Comparison of ENCODE assay signal across 8 mouse cellular contexts in the genomic region with DNA sequence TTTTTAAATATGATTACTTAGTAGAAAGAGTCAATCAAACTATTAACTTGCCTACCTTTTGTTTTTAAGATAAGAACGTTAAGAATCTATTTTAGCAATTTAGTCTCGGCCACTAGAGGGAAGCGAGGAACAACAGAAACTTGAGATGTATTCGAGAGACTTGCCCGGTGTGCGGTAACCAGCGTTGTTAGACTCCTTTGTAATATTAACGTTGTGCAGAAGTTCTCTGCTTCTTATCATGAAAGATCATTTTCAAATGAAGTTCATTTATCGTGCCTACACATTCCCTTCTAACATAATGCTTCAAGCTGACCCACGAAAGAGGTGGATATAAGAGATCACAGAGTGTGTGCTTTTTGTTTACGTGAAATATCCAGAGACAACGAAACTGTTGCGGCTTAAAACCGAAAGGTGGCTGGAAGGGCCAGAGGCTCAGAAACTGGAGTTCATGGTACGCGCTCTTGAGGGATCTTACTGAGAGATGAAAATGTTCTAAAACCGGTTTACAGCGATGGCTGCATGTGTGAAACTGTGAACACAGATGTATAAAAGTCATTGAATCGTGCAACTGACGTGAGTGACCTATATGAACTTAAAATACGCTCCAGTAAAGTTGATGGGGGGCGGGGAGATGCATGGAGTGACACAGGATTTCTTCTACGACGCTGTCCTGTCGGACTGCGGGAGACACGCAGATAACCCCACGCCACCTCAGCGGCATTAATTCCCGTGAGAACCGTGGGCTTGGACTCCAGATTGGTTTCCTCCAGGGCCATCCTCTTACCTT. TPM values are rescaled to one million over a fixed set of nuclear protein-coding genes. Genes with fewer than 3 reads are reported as not detected.
DNase-seq lines count a peak whose midpoint lies in the region; ATAC-seq and TF ChIP-seq lines count a peak whose summit lies in the region.

No protein-coding gene starts in this region.

- H3K27ac ChIP-seq in cerebellum, adult 2 months (ENCODE audit: insufficient read depth, low read length): no peak overlapping the region

- WGBS in cerebellum, adult 2 months: 38% methylated on average over 31 of the region's 31 CpGs
- whole genome bisulfite sequencing in lung, adult 2 months: 19% methylated on average over 31 of the region's 31 CpGs

- peak; percentile 35; the same call in 1 of the 2 replicates for TF ChIP-seq CTCF in cerebellum, adult 2 months (IDR thresholded peaks at IDR 0.05; ENCODE audit: borderline replicate concordance, insufficient read depth, low read depth, low read length)
- TF ChIP-seq CTCF in lung, adult 2 months (IDR thresholded peaks at IDR 0.05; ENCODE audit: insufficient read depth, low read length): 0 out of 2 replicates have a peak, but pooled peaks have one; percentile 32

- peak overlapping the region; percentile 23 for H3K4me3 ChIP-seq in cerebellum, adult 2 months (replicated peaks; ENCODE audit: insufficient read depth, low read depth, low read length)
- H3K4me3 ChIP-seq in lung, adult 2 months (replicated peaks; ENCODE audit: extremely low read depth, low read depth, low read length): peak overlapping the region; percentile 57

- H3K4me1 ChIP-seq in cerebellum, adult 2 months (ENCODE audit: control insufficient read depth, insufficient read depth, low read length): 0 out of 2 replicates have a peak, but pooled peaks cover 3% of the 10 kb centered on the region
- 0 out of 2 replicates have a peak, but pooled peaks cover 1% of the 10 kb centered on the region for H3K4me1 ChIP-seq in lung, adult 2 months (ENCODE audit: control insufficient read depth, insufficient read depth, low read length)

- TF ChIP-seq POLR2A in cerebellum, adult 2 months (IDR thresholded peaks at IDR 0.05; ENCODE audit: borderline replicate concordance, insufficient read depth, low read length): no peak
- TF ChIP-seq POLR2A in lung, adult 2 months (IDR thresholded peaks at IDR 0.05; ENCODE audit: borderline replicate concordance, extremely low read depth, low read depth, low read length): no peak

- H3K27me3 ChIP-seq in cerebellum, adult 2 months (ENCODE audit: control insufficient read depth, insufficient read depth, low read length): no peaks in the 10 kb centered on the region

- ATAC-seq in inflammation-experienced regulatory T-cells, adult 6 months: peak; percentile 84
- peak; percentile 52; the same call in 1 of the 2 replicates for ATAC-seq in neutrophil, adult 5-6 weeks (ENCODE audit: extremely low read depth, insufficient number of reproducible peaks, low FRiP score, poor library complexity, severe bottlenecking)

- DNase-seq in cerebellum, adult 2 months: peak in 1 of 2 experiments; percentile 31
- DNase-seq in cerebellum, adult 8-10 months: no peak
- DNase-seq in NIH3T3 (ENCODE audit: low read depth): peak; percentile 75
- DNase-seq in fibroblast of lung, adult 2 months (ENCODE audit: low read depth): peak; percentile 54
- DNase-seq in lung, adult 2 months: no peak
- no peak for DNase-seq in right cerebral cortex, postnatal 25 days

RNA-seq across cellular contexts. Expression of a gene that starts 18.5 kb away (rescaled TPM):
- 1.6 and 2.0 TPM in 2 replicates for polyA plus RNA-seq in cerebellum, adult 2 months (2012; rRNA removed)
- 1 to 10 TPM in 1 of 3 experiments, under 1 TPM in 1, not detected in 1; 0.78 to 1.2 TPM for polyA plus RNA-seq in inflammation-experienced regulatory T-cells, adult 6 months (2017; shearing (Covaris generic))
- not detected in 2 replicates for polyA plus RNA-seq in lung, adult 2 months (2012; rRNA removed)
- not detected in 2 replicates for total RNA-seq in neutrophil, adult 5-6 weeks (2017)

RNA-seq across cellular contexts. Expression of a gene that starts 30.7 kb away (rescaled TPM):
- 538 and 547 TPM in 2 replicates for polyA plus RNA-seq in cerebellum, adult 2 months (2012; rRNA removed)
- polyA plus RNA-seq in inflammation-experienced regulatory T-cells, adult 6 months (2017; shearing (Covaris generic)): 100 to 1,000 TPM; 222 to 324 (median 265) TPM
- 88.1 and 106 TPM in 2 replicates for polyA plus RNA-seq in lung, adult 2 months (2012; rRNA removed)
- total RNA-seq in neutrophil, adult 5-6 weeks (2017): 9.1 and 17.5 TPM in 2 replicates

RNA-seq across cellular contexts. Expression of a gene that starts 36.9 kb away (rescaled TPM):
- 22.6 and 22.9 TPM in 2 replicates for polyA plus RNA-seq in cerebellum, adult 2 months (2012; rRNA removed)
- polyA plus RNA-seq in inflammation-experienced regulatory T-cells, adult 6 months (2017; shearing (Covaris generic)): 10 to 100 TPM; 24.0 to 37.7 (median 30.3) TPM
- polyA plus RNA-seq in lung, adult 2 months (2012; rRNA removed): 2.1 and 3.9 TPM in 2 replicates
- 78.2 and 80.2 TPM in 2 replicates for total RNA-seq in neutrophil, adult 5-6 weeks (2017)

RNA-seq across cellular contexts. Expression of a gene that starts 37.6 kb away (rescaled TPM):
- polyA plus RNA-seq in cerebellum, adult 2 months (2012; rRNA removed): 38.8 and 39.1 TPM in 2 replicates
- polyA plus RNA-seq in inflammation-experienced regulatory T-cells, adult 6 months (2017; shearing (Covaris generic)): 10 to 100 TPM; 51.8 to 74.2 (median 57.7) TPM
- 46.1 and 52.7 TPM in 2 replicates for polyA plus RNA-seq in lung, adult 2 months (2012; rRNA removed)
- 173 and 175 TPM in 2 replicates for total RNA-seq in neutrophil, adult 5-6 weeks (2017)

Comparison
In these comparisons a context has a peak if more than half of its experiments do, and no peak if none do; other contexts are left out.
1. DNase-seq: peak in NIH3T3 (single experiment) and fibroblast of lung, adult 2 months (single experiment); none in cerebellum, adult 8-10 months (single experiment), lung, adult 2 months (single experiment) and right cerebral cortex, postnatal 25 days (single experiment).